Mouse (Mus musculus) MEL (cell line): ENCODE measurements around the gene Pip4k2c. TPM values are rescaled to one million over a fixed set of nuclear protein-coding genes. Genes with fewer than 3 reads are reported as not detected.

Experiments used
- DNase-seq: peaks from one replicate; pipeline ENCODE4 v3.0.0; 2011; ENCODE audit warnings: low read depth, low spot score
- H3K27ac ChIP-seq: 2 replicates; pipeline ENCODE4 v1.5.1; 2012; ENCODE audit warnings: low read depth, mild to moderate bottlenecking, control low read depth, low read length, moderate library complexity; ENCODE audit not compliant: control insufficient read depth
- H3K27me3 ChIP-seq, 2 experiments: fragments of 150-350 bp in 1 of 2; sonication (generic) in 1 of 2; 2 replicates each; pipeline ENCODE4 v1.6.1; 2012; ENCODE audit warnings: low read length in 2 of 2, mild to moderate bottlenecking in 2 of 2, improper control_type of control experiment in 1 of 2, moderate library complexity in 1 of 2; ENCODE audit not compliant: insufficient read depth in 2 of 2, control insufficient read depth in 1 of 2
- H3K36me3 ChIP-seq, 2 experiments: 2 replicates each; pipeline ENCODE4 v1.6.1; 2012 to 2014; ENCODE audit warnings: low read length in 2 of 2, improper control_type of control experiment in 1 of 2, inconsistent platforms in 1 of 2, mild to moderate bottlenecking in 1 of 2; ENCODE audit not compliant: insufficient read depth in 2 of 2, control insufficient read depth in 1 of 2
- H3K4me1 ChIP-seq, 2 experiments: fragments of 150-350 bp in 1 of 2; sonication (generic) in 1 of 2; 2 replicates each; pipeline ENCODE4 v1.6.1; 2012; ENCODE audit warnings: low read length in 2 of 2, improper control_type of control experiment in 1 of 2, mild to moderate bottlenecking in 1 of 2; ENCODE audit not compliant: insufficient read depth in 2 of 2, control insufficient read depth in 1 of 2
- H3K4me3 ChIP-seq, 2 experiments: fragments of 150-350 bp in 1 of 2; sonication (generic) in 1 of 2; 2 replicates each; pipeline ENCODE4 v1.5.1; 2012; ENCODE audit warnings: low read depth in 2 of 2, low read length in 2 of 2, mild to moderate bottlenecking in 2 of 2, moderate library complexity in 2 of 2, control low read depth in 1 of 2, improper control_type of control experiment in 1 of 2; ENCODE audit not compliant: control insufficient read depth in 1 of 2, insufficient read depth in 1 of 2
- H3K79me2 ChIP-seq: 2 replicates; pipeline ENCODE4 v1.6.1; 2012; ENCODE audit warnings: mild to moderate bottlenecking, low read length, moderate library complexity; ENCODE audit not compliant: control insufficient read depth, poor library complexity, insufficient read depth
- H3K9ac ChIP-seq: 2 replicates; pipeline ENCODE4 v1.6.1; 2012; ENCODE audit warnings: low read depth, mild to moderate bottlenecking, control low read depth, low read length, moderate library complexity; ENCODE audit not compliant: control insufficient read depth, poor library complexity, severe bottlenecking
- H3K9me3 ChIP-seq: fragments of 150-350 bp; sonication (generic); replicated peaks from 2 replicates; pipeline ENCODE4 v1.6.1; 2012; ENCODE audit warnings: mild to moderate bottlenecking, low read length, improper control_type of control experiment, moderate library complexity; ENCODE audit not compliant: insufficient read depth
- CHD1 ChIP-seq: IDR thresholded peaks from 2 replicates; pipeline ENCODE4 v1.6.1; 2012; ENCODE audit warnings: low read depth, mild to moderate bottlenecking, inconsistent platforms, low read length, improper control_type of control experiment
- CTCF ChIP-seq, 3 experiments: IDR thresholded peaks in 2 of 3; conservative IDR thresholded peaks in 1 of 3; 2 replicates each; pipeline ENCODE4 v1.5.1; 2011 to 2012; ENCODE audit warnings: low read length in 3 of 3, low read depth in 2 of 3, mild to moderate bottlenecking in 2 of 3, improper control_type of control experiment in 1 of 3, inconsistent platforms in 1 of 3, mixed read lengths in 1 of 3, moderate library complexity in 1 of 3; ENCODE audit not compliant: control insufficient read depth in 1 of 3, insufficient read depth in 1 of 3, poor library complexity in 1 of 3, severe bottlenecking in 1 of 3
- GATA1 ChIP-seq: IDR thresholded peaks from 2 replicates; pipeline ENCODE4 v1.6.1; 2011; ENCODE audit warnings: low read depth, low read length, improper control_type of control experiment
- HCFC1 ChIP-seq: IDR thresholded peaks from 2 replicates; pipeline ENCODE4 v1.6.1; 2012; ENCODE audit warnings: low read depth, mild to moderate bottlenecking, inconsistent platforms, low read length, improper control_type of control experiment, moderate library complexity
- JUND ChIP-seq: IDR thresholded peaks from 2 replicates; pipeline ENCODE4 v1.6.1; 2011; ENCODE audit warnings: low read depth, mild to moderate bottlenecking, improper control_type of control experiment, low read length
- MEF2A ChIP-seq: IDR thresholded peaks from 2 replicates; pipeline ENCODE4 v1.6.1; 2014; ENCODE audit warnings: low read depth, mild to moderate bottlenecking, inconsistent platforms, low read length, improper control_type of control experiment; ENCODE audit not compliant: poor library complexity, insufficient replicate concordance, severe bottlenecking; ENCODE audit errors: extremely low read depth
- MYB ChIP-seq: IDR thresholded peaks from 2 replicates; pipeline ENCODE4 v1.6.1; 2011; ENCODE audit warnings: mild to moderate bottlenecking, low read depth, low read length, improper control_type of control experiment
- MYC ChIP-seq: IDR thresholded peaks from 2 replicates; pipeline ENCODE4 v1.6.1; 2011; ENCODE audit warnings: low read depth, mild to moderate bottlenecking, low read length, improper control_type of control experiment, moderate library complexity
- POLR2AphosphoS5 ChIP-seq: IDR thresholded peaks from 2 replicates; pipeline ENCODE4 v1.6.1; 2012; ENCODE audit warnings: low read depth, borderline replicate concordance, mild to moderate bottlenecking, inconsistent platforms, low read length, moderate library complexity, mixed read lengths
- SMC3 ChIP-seq: IDR thresholded peaks from 2 replicates; pipeline ENCODE4 v1.6.1; 2011; ENCODE audit warnings: low read depth, low read length, improper control_type of control experiment
- TBP ChIP-seq: IDR thresholded peaks from 2 replicates; pipeline ENCODE4 v1.8.0; 2011; ENCODE audit warnings: low read depth, low read length, improper control_type of control experiment
- TCF12 ChIP-seq: IDR thresholded peaks from 2 replicates; pipeline ENCODE4 v1.6.1; 2014; ENCODE audit warnings: low read depth, mild to moderate bottlenecking, inconsistent platforms, low read length, improper control_type of control experiment, moderate library complexity
- ZC3H11A ChIP-seq: IDR thresholded peaks from 2 replicates; pipeline ENCODE4 v1.6.1; 2012; ENCODE audit warnings: low read depth, mild to moderate bottlenecking, inconsistent platforms, low read length, improper control_type of control experiment
- polyA plus RNA-seq, 2 experiments: library from polyadenylated mRNA; stranded (reverse) in 1 of 2; unstranded in 1 of 2; fragments of >175 nt in 1 of 2; fragments of >200 nt in 1 of 2; gene quantifications; 2 replicates each; pipeline versions ENCODE4 v1.2.1 to v1.2.4; 2012; ENCODE audit warnings: low replicate concordance in 2 of 2, low read depth in 1 of 2; ENCODE audit not compliant: insufficient read length in 2 of 2, insufficient read depth in 1 of 2, missing spikeins in 1 of 2
- total RNA-seq: library from RNA; depleted of rRNA; stranded (reverse); fragments of 300-350 nt; gene quantifications from 2 replicates; pipeline ENCODE4 v1.2.3, GENCODE M21; 2012; rRNA removed

Pip4k2c gene
- total and polyA plus RNA-seq, 3 experiments = 31.9 to 58.2 TPM; not detected in 1

DNA sequence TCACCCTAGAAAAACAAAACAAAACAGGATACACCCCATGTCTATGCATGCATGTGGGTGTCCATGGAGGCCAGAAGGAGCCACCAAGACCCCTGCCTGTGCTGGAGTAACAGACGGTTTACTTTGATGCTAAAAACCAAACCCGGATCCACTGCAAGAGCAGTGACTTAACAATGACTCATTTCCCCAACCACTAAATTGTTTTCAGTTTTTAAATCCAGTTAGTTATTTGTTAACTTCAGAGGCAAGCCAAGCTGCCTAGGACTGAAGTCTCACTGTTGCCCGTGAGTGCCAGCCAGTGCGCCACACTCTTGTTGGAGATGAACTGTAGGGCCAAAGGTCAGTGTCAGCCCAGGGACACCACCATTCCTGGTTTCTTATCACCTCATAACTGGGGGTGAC, 60.9 kb downstream of the Pip4k2c start:
- TF ChIP-seq POLR2AphosphoS5 (no peak), CTCF (IDR thresholded peaks at IDR 0.05 in 2 of 3, conservative IDR thresholded peaks at IDR 0.05 in 1 of 3; ENCODE audit: control insufficient read depth in 1 of 3, insufficient read depth in 1 of 3, low read depth in 2 of 3, low read length in 3 of 3, poor library complexity in 1 of 3, severe bottlenecking in 1 of 3) (no peak), MYC (no peak), CHD1 (no peak), MYB (no peak), MEF2A (no peak), JUND (no peak)

DNA sequence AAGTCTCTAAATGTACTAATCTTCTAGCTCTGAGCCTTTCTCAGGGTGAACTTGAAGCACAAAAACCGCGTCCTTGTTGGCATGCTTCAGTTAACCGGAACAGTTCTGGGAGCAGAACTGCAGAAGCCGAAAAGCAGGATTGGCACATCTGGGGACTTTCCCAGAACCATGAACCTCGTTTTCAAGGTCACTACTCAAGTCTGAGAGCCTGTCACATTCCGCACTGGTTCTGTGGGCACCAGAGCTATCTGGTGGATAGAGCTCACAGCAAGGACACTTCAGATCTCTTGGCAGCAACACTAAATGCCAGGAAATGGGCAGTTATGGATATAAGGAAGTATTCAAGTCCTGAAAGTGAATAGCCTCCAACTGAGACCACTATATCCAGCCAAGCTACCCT, 64.2 kb downstream of the Pip4k2c start:
- Histone ChIP-seq H3K9ac (no peak overlapping the region), H3K27me3 (no peaks in the 10 kb centered on the region), H3K4me1 (no peaks in the 10 kb centered on the region), H3K79me2 (no peaks in the 10 kb centered on the region), H3K36me3 (no peaks in the 10 kb centered on the region), H3K9me3 (no peaks in the 10 kb centered on the region), H3K27ac (no peak overlapping the region), H3K4me3 (no peak overlapping the region)
- no peak for DNase-seq
- TF ChIP-seq MYB (no peak), TBP (no peak), ZC3H11A (no peak), MYC (no peak), GATA1 (no peak), SMC3 (no peak), TCF12 (no peak), HCFC1 (no peak)

More for the DNA sequence above, 60.9 kb downstream of the Pip4k2c start:
- Histone ChIP-seq H3K9me3 (no peaks in the 10 kb centered on the region), H3K36me3 (no peaks in the 10 kb centered on the region), H3K4me3 (no peak overlapping the region), H3K4me1 (no peaks in the 10 kb centered on the region), H3K27ac (no peak overlapping the region), H3K79me2 (no peaks in the 10 kb centered on the region), H3K9ac (no peak overlapping the region), H3K27me3 (no peaks in the 10 kb centered on the region)
- no peak for DNase-seq

Other genes with a start within 250 kb of the Pip4k2c start
- gene Ctdsp2, start 232.9 kb downstream of the Pip4k2c start, total RNA-seq = 16.7 and 19.3 TPM in 2 replicates
- gene Ctdsp2, start 232.9 kb downstream of the Pip4k2c start, polyA plus RNA-seq = 10 to 100 TPM in 1 of 2 experiments, not detected in 1; 69.3 TPM
- gene Avil, start 210.9 kb downstream of the Pip4k2c start, total RNA-seq = 10.1 and 21.6 TPM in 2 replicates
- 10 to 100 TPM; 16.0 to 49.7 TPM for gene Avil, start 210.9 kb downstream of the Pip4k2c start, polyA plus RNA-seq
- 88.9 and 90.0 TPM in 2 replicates for gene Tsfm, start 180.7 kb downstream of the Pip4k2c start, total RNA-seq
- 10 to 100 TPM in 1 of 2 experiments, not detected in 1; 84.7 TPM for gene Tsfm, start 180.7 kb downstream of the Pip4k2c start, polyA plus RNA-seq
- 32.6 and 35.3 TPM in 2 replicates for gene Mettl1, start 170.2 kb downstream of the Pip4k2c start, total RNA-seq
- gene Mettl1, start 170.2 kb downstream of the Pip4k2c start, polyA plus RNA-seq = 10 to 100 TPM in 1 of 2 experiments, not detected in 1; 67.3 TPM
- 0.27 and 0.42 TPM in 2 replicates for gene Eef1akmt3, start 170.1 kb downstream of the Pip4k2c start, total RNA-seq
- 1 to 10 TPM in 1 of 2 experiments, not detected in 1; 2.3 TPM for gene Eef1akmt3, start 170.1 kb downstream of the Pip4k2c start, polyA plus RNA-seq
- gene Cyp27b1, start 163.3 kb downstream of the Pip4k2c start, total RNA-seq = 0.23 TPM in 2 replicates
- gene Cyp27b1, start 163.3 kb downstream of the Pip4k2c start, polyA plus RNA-seq = under 1 TPM in 1 of 2 experiments, not detected in 1; 0.93 TPM
- 2.1 and 2.3 TPM in 2 replicates for gene March9, start 151.4 kb downstream of the Pip4k2c start, total RNA-seq
- 1 to 10 TPM in 1 of 2 experiments, not detected in 1; 5.2 TPM for gene March9, start 151.4 kb downstream of the Pip4k2c start, polyA plus RNA-seq
- 362 and 443 TPM in 2 replicates for gene Cdk4, start 148.1 kb downstream of the Pip4k2c start, total RNA-seq
- gene Cdk4, start 148.1 kb downstream of the Pip4k2c start, polyA plus RNA-seq = 1,000 to 10,000 TPM in 1 of 2 experiments, 100 to 1,000 TPM in 1; 843 to 1,325 TPM
- 49.7 and 57.2 TPM in 2 replicates for gene Tspan31, start 141.3 kb downstream of the Pip4k2c start, total RNA-seq
- 10 to 100 TPM in 1 of 2 experiments, not detected in 1; 63.1 TPM for gene Tspan31, start 141.3 kb downstream of the Pip4k2c start, polyA plus RNA-seq
- gene Agap2, start 136.3 kb downstream of the Pip4k2c start, total RNA-seq = 0.03 and 0.04 TPM in 2 replicates
- under 1 TPM in 1 of 2 experiments, not detected in 1; 0.46 TPM for gene Agap2, start 136.3 kb downstream of the Pip4k2c start, polyA plus RNA-seq
- gene Os9, start 90.5 kb downstream of the Pip4k2c start, total RNA-seq = 41.5 and 42.4 TPM in 2 replicates
- 10 to 100 TPM in 1 of 2 experiments, not detected in 1; 60.4 TPM for gene Os9, start 90.5 kb downstream of the Pip4k2c start, polyA plus RNA-seq
- gene B4galnt1, start 46.4 kb downstream of the Pip4k2c start, total RNA-seq = 23.7 and 24.6 TPM in 2 replicates
- gene B4galnt1, start 46.4 kb downstream of the Pip4k2c start, polyA plus RNA-seq = 10 to 100 TPM; 65.8 to 66.0 TPM
- 0.75 and 1.1 TPM in 2 replicates for gene Slc26a10, start 30.9 kb downstream of the Pip4k2c start, total RNA-seq
- gene Slc26a10, start 30.9 kb downstream of the Pip4k2c start, polyA plus RNA-seq = 1 to 10 TPM in 1 of 2 experiments, not detected in 1; 1.3 TPM
- gene Arhgef25, start 21.5 kb downstream of the Pip4k2c start, total RNA-seq = 16.9 and 18.3 TPM in 2 replicates
- 10 to 100 TPM in 1 of 2 experiments, not detected in 1; 44.6 TPM for gene Arhgef25, start 21.5 kb downstream of the Pip4k2c start, polyA plus RNA-seq
- 24.1 and 30.5 TPM in 2 replicates for gene Dtx3, start 15.9 kb downstream of the Pip4k2c start, total RNA-seq
- 100 to 1,000 TPM in 1 of 2 experiments, not detected in 1; 107 TPM for gene Dtx3, start 15.9 kb downstream of the Pip4k2c start, polyA plus RNA-seq
- gene Kif5a, start 51.8 kb upstream of the Pip4k2c start, total RNA-seq = 0.42 and 0.52 TPM in 2 replicates
- 1 to 10 TPM in 1 of 2 experiments, not detected in 1; 1.3 TPM for gene Kif5a, start 51.8 kb upstream of the Pip4k2c start, polyA plus RNA-seq
- 223 and 240 TPM in 2 replicates for gene Dctn2, start 54.8 kb upstream of the Pip4k2c start, total RNA-seq
- 100 to 1,000 TPM in 1 of 2 experiments, not detected in 1; 297 TPM for gene Dctn2, start 54.8 kb upstream of the Pip4k2c start, polyA plus RNA-seq
- 4.2 and 5.0 TPM in 2 replicates for gene Mbd6, start 77.4 kb upstream of the Pip4k2c start, total RNA-seq
- 10 to 100 TPM in 1 of 2 experiments, not detected in 1; 44.8 TPM for gene Mbd6, start 77.4 kb upstream of the Pip4k2c start, polyA plus RNA-seq
- 147 and 162 TPM in 2 replicates for gene Mars, start 100.2 kb upstream of the Pip4k2c start, total RNA-seq
- 100 to 1,000 TPM in 1 of 2 experiments, not detected in 1; 195 TPM for gene Mars, start 100.2 kb upstream of the Pip4k2c start, polyA plus RNA-seq
- gene Arhgap9, start 110.4 kb upstream of the Pip4k2c start, total RNA-seq = 24.4 and 27.7 TPM in 2 replicates
- 10 to 100 TPM in 1 of 2 experiments, not detected in 1; 41.1 TPM for gene Arhgap9, start 110.4 kb upstream of the Pip4k2c start, polyA plus RNA-seq
- gene Gli1, start 130.4 kb upstream of the Pip4k2c start, total RNA-seq = 1.3 and 1.4 TPM in 2 replicates
- gene Gli1, start 130.4 kb upstream of the Pip4k2c start, polyA plus RNA-seq = 1 to 10 TPM in 1 of 2 experiments, not detected in 1; 8.0 TPM
- not detected in 2 replicates for gene Inhbe, start 142.8 kb upstream of the Pip4k2c start, total RNA-seq
- gene Inhbe, start 142.8 kb upstream of the Pip4k2c start, polyA plus RNA-seq = under 1 TPM in 1 of 2 experiments, not detected in 1; 0.03 TPM
- gene Inhbc, start 158.8 kb upstream of the Pip4k2c start, total RNA-seq = not detected in 2 replicates
- not detected for gene Inhbc, start 158.8 kb upstream of the Pip4k2c start, polyA plus RNA-seq
- gene R3hdm2, start 168.7 kb upstream of the Pip4k2c start, total RNA-seq = 8.0 and 8.2 TPM in 2 replicates
- 10 to 100 TPM in 1 of 2 experiments, not detected in 1; 60.6 TPM for gene R3hdm2, start 168.7 kb upstream of the Pip4k2c start, polyA plus RNA-seq